Mouse (Mus musculus) midbrain, postnatal 0 days (tissue): ENCODE results near the gene Arel1. TPM values are rescaled to one million over a fixed set of nuclear protein-coding genes. Genes with fewer than 3 reads are reported as not detected.

Source experiments
- ATAC-seq: fragments of 200-750 bp; cut with Nextera tagmentation; 2 replicates; pipeline ENCODE4 v1.8.0; 2017; ENCODE audit warnings: moderate number of reproducible peaks, mild to moderate bottlenecking, moderate TSS enrichment, moderate library complexity; ENCODE audit not compliant: low FRiP score
- DNase-seq: peaks from one replicate; pipeline ENCODE4 v3.0.0-alpha.2; 2015; ENCODE audit warnings: low spot score
- H3K27ac ChIP-seq: fragments of 300-500 bp; sonication (generic); 2 replicates; pipeline ENCODE4 v1.5.1; 2014; ENCODE audit warnings: low read depth, mild to moderate bottlenecking, low read length, mixed read lengths
- H3K27me3 ChIP-seq: fragments of 300-500 bp; sonication (generic); 2 replicates; pipeline ENCODE4 v1.6.1; 2014; ENCODE audit warnings: low read length, control low read depth, mixed read lengths; ENCODE audit not compliant: insufficient read depth
- H3K36me3 ChIP-seq: fragments of 300-500 bp; sonication (generic); 2 replicates; pipeline ENCODE4 v1.6.1; 2014; ENCODE audit warnings: low read length, control low read depth, mixed read lengths; ENCODE audit not compliant: insufficient read depth
- H3K4me1 ChIP-seq: fragments of 300-500 bp; sonication (generic); 2 replicates; pipeline ENCODE4 v1.6.1; 2014; ENCODE audit warnings: mild to moderate bottlenecking, control low read depth, antibody characterized with exemption, low read length, mixed read lengths; ENCODE audit not compliant: insufficient read depth
- H3K4me2 ChIP-seq: fragments of 300-500 bp; sonication (generic); 2 replicates; pipeline ENCODE4 v1.6.1; 2014; ENCODE audit warnings: low read depth, mild to moderate bottlenecking, low read length, mixed read lengths; ENCODE audit not compliant: poor library complexity, severe bottlenecking
- H3K4me3 ChIP-seq: fragments of 300-500 bp; sonication (generic); 2 replicates; pipeline ENCODE4 v1.5.1; 2014; ENCODE audit warnings: low read depth, mild to moderate bottlenecking, low read length, moderate library complexity
- H3K9ac ChIP-seq: fragments of 300-500 bp; sonication (generic); replicated peaks from 2 replicates; pipeline ENCODE4 v1.6.1; 2014; ENCODE audit warnings: mild to moderate bottlenecking, low read length, moderate library complexity, mixed read lengths; ENCODE audit not compliant: poor library complexity, severe bottlenecking
- H3K9me3 ChIP-seq: fragments of 300-500 bp; sonication (generic); 2 replicates; pipeline ENCODE4 v1.6.1; 2016; ENCODE audit warnings: low read length, control low read depth
- CTCF ChIP-seq: IDR thresholded peaks from 2 replicates; pipeline ENCODE4 v1.5.1; 2016; ENCODE audit warnings: antibody characterized with exemption, mild to moderate bottlenecking
- WGBS: fragments of 180-500 bp; shearing (Covaris S2); extraction: QIAGEN DNeasy Blood & Tissue Kit; methylation state at CpG from one replicate; pipeline ENCODE4 v1.1.7; 2014; 5-methylcytosine and 5-hydroxymethylcytosine counted together
- polyA plus RNA-seq: library from polyadenylated mRNA; unstranded; fragments of >200 nt; fragmentation: Nextera tagmentation; extraction: Ambion mirVana; gene quantifications from 2 replicates; pipeline ENCODE4 v1.2.1, GENCODE M21; 2015
- total RNA-seq: library from RNA; depleted of rRNA; stranded (reverse); fragments of >200 nt; gene quantifications from 2 replicates; pipeline ENCODE4 v1.2.3, GENCODE M21; 2014; rRNA removed

Gene Arel1
- total and polyA plus RNA-seq, 2 experiments from 2014 or later = 31.7 to 104 TPM

DNA sequence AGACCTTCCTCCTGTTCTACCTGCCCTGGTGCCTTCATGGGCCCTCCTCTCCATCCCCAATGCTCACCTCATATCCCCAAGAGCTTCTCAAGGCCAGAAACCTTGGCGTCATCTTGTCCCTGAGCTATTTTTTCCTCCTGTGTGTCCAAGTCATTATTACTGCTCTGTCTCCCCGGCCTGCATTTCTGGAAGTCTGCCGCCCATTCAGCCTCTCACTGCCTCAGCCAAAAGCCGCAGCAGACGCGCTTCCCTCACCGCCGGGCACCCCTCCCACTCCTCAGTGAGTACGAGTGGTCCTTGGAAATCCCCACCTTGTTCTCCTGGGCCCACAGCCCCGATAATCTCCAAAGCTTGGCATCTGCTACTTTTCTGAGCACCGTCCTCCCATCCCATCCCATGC is 90.6 kb downstream of the Arel1 start:
- ATAC-seq = no peak

DNA sequence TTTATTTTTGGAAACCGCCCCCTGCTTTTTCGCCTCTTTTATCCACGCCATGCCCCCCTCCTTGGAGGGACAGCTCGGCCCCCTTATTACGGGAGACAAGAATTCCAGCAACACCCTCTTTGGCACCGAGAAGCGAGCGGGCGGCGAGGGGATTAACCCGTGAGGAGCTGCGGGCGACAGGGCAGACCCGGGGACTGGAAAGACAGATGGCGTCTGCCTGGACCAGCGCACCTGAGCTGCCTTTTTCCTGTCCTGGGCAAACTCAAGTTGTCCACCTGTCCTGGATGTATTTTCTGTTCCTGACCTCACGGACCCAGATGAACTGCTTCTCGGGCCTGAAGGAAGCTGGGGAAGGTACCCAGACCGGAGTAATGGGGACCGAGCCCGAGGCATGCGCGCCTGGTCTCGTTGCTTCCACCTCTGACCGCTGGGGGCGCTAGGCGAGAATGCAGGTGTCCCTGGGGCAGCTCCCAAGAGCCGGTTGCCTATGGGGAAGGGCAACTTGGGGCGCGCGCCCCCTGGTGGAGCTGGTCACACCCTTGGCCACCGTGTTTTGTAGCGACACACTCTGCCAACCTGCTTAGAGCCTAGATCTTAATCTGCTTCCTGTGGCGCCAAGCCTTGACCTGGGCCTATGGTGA is 94.1 kb downstream of the Arel1 start, which contains the start of gene Ltbp2:
Ltbp2 (minus strand) TSS at position 52 of the 641 bp plus-strand sequence.
- peaks cover 55% of the 10 kb centered on the region for H3K27me3 ChIP-seq
- ATAC-seq = no peak
- 3% methylated on average over 34 of the region's 34 CpGs for WGBS

More for the DNA sequence above, 90.6 kb downstream of the Arel1 start:
- WGBS = 50% methylated on average over 11 of the region's 11 CpGs
- Histone ChIP-seq H3K4me2 (no peak overlapping the region), H3K9ac (no peak overlapping the region), H3K4me1 (no peaks in the 10 kb centered on the region), H3K9me3 (no peaks in the 10 kb centered on the region), H3K36me3 (no peaks in the 10 kb centered on the region), H3K4me3 (no peak overlapping the region), H3K27ac (no peak overlapping the region), H3K27me3 (peaks cover 40% of the 10 kb centered on the region)
- no peak for TF ChIP-seq CTCF
- DNase-seq = peak; percentile 48

DNA sequence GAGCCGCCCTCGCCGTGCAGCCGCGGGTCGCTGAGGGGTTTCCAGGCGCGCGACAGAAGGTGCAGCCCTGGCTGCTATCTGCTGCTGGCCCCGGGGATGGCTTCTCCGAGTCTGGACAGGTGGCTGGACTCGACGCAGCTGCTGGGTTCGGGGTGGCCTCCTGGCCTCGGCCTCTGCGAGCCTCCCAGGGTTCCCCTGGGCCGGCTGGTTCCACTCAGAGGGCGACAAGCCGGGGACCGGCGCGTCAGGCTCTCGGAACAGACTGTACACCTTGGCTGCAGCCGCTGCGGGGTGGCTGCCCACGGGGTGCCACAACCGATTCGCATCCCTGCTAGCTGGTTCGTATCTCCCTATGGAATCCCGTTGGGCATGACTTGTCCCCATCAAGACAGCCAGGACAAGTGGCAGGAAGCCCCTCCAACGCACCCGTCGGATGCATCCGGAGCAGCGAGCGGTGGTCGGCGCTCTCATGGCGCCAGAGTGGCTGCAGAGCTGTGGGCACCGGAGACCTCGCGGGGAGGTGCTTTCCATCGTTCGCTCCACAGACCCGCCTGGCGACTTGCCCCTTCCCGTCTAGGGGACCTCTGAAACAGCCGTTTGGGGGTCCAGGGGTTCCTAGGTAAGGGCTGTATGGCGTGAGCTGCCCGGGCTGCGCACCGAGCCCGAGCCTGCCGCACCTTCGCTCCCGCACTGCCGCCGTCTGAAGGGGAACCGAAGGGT is 94.8 kb downstream of the Arel1 start:
- no peak overlapping the region for H3K9ac ChIP-seq
- ATAC-seq (no peak), DNase-seq (no peak)
- H3K4me2 ChIP-seq = peak overlapping the region; percentile 40
- no peaks in the 10 kb centered on the region for H3K36me3 ChIP-seq
- no peaks in the 10 kb centered on the region for H3K9me3 ChIP-seq
- H3K27ac ChIP-seq = no peak overlapping the region
- H3K4me3 ChIP-seq = peak overlapping the region; percentile 18
- no peaks in the 10 kb centered on the region for H3K4me1 ChIP-seq
- WGBS = 3% methylated on average over 55 of the region's 59 CpGs
- TF ChIP-seq CTCF = no peak
- peaks cover 55% of the 10 kb centered on the region for H3K27me3 ChIP-seq

More for the DNA sequence above, 94.1 kb downstream of the Arel1 start, which contains the start of gene Ltbp2:
- Histone ChIP-seq H3K4me3 (peak within 1 kb of the TSS; percentile 18), H3K4me2 (peak within 1 kb of the TSS; percentile 40), H3K36me3 (no peaks in the 10 kb centered on the region), H3K9ac (no peak within 1 kb of the TSS), H3K9me3 (no peaks in the 10 kb centered on the region), H3K27ac (no peak within 1 kb of the TSS), H3K4me1 (no peaks in the 10 kb centered on the region)
- DNase-seq = peak; percentile 63
- TF ChIP-seq CTCF = peak; percentile 79

DNA sequence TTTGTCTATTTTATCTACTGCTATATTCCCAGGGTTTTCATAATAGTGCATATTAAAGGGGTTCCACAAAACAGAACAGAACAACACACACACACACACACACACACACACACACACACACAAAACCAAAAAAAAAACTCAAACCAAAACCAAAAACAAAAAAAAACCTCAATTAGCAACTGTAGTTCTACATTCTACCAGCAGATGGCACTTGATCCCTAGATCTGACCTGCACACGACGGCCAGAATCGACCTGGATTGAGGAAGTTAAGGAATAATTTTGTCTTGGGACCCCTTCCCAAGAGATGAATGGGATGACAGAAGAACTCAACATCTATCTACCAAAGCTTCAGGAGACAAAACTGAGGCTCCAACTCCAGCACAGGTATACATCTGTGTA is 97.3 kb downstream of the Arel1 start:
- Histone ChIP-seq H3K9ac (no peak overlapping the region), H3K4me2 (no peak overlapping the region), H3K9me3 (no peaks in the 10 kb centered on the region), H3K4me3 (no peak overlapping the region), H3K4me1 (no peaks in the 10 kb centered on the region), H3K27ac (no peak overlapping the region), H3K27me3 (peaks cover 47% of the 10 kb centered on the region), H3K36me3 (no peaks in the 10 kb centered on the region)
- peak; percentile 66 for DNase-seq
- peak; percentile 83 for TF ChIP-seq CTCF
- WGBS = 3% methylated on average over 3 of the region's 3 CpGs
- ATAC-seq = no peak

DNA sequence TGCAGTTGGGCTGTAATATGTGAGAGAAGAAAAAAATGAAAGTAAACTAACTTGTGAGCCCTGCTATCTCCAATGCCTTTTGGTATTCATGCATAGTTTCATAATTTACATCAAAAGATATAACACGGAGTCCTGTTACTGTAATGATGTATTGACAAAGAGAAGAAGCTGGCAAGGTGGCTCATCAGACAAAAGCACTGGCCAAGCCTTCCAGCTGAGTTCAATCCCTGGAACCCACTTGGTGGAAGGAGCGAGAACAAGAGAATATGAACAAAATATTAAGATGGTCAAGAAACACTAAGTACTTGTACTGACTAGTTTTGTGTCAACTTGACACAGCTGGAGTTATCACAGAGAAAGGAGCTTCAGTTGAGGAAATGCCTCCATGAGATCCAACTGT is 98.4 kb downstream of the Arel1 start:
- H3K27me3 ChIP-seq = peaks cover 37% of the 10 kb centered on the region
- TF ChIP-seq CTCF = no peak
- no peak overlapping the region for H3K4me3 ChIP-seq
- H3K9me3 ChIP-seq = no peaks in the 10 kb centered on the region
- H3K36me3 ChIP-seq = no peaks in the 10 kb centered on the region
- no peak overlapping the region for H3K27ac ChIP-seq
- H3K4me1 ChIP-seq = no peaks in the 10 kb centered on the region
- no peak overlapping the region for H3K4me2 ChIP-seq
- no peak overlapping the region for H3K9ac ChIP-seq
- WGBS = 69% methylated on average over 2 of the region's 2 CpGs
- DNase-seq (no peak), ATAC-seq (no peak)

Other genes with a start within 250 kb of the Arel1 start
- gene Npc2, start 197.7 kb downstream of the Arel1 start, total RNA-seq = 39.8 and 42.5 TPM in 2 replicates
- gene Npc2, start 197.7 kb downstream of the Arel1 start, polyA plus RNA-seq = 43.9 and 44.8 TPM in 2 replicates
- 58.8 and 63.7 TPM in 2 replicates for gene Isca2, start 197.6 kb downstream of the Arel1 start, total RNA-seq
- 119 and 127 TPM in 2 replicates for gene Isca2, start 197.6 kb downstream of the Arel1 start, polyA plus RNA-seq
- 0.28 and 4.0 TPM in 2 replicates for gene Ltbp2, start 94.4 kb downstream of the Arel1 start, total RNA-seq
- 0.10 and 0.14 TPM in 2 replicates for gene Ltbp2, start 94.4 kb downstream of the Arel1 start, polyA plus RNA-seq
- gene Fcf1, start within 50 bp of the Arel1 start, total RNA-seq = 17.9 and 28.6 TPM in 2 replicates
- gene Fcf1, start within 50 bp of the Arel1 start, polyA plus RNA-seq = 62.9 and 64.3 TPM in 2 replicates
- gene Ylpm1, start 25.4 kb upstream of the Arel1 start, total RNA-seq = 43.2 and 70.1 TPM in 2 replicates
- 23.0 and 29.2 TPM in 2 replicates for gene Ylpm1, start 25.4 kb upstream of the Arel1 start, polyA plus RNA-seq
- 1.2 and 1.4 TPM in 2 replicates for gene Prox2, start 139.9 kb upstream of the Arel1 start, total RNA-seq
- gene Prox2, start 139.9 kb upstream of the Arel1 start, polyA plus RNA-seq = 0.86 and 1.4 TPM in 2 replicates
- gene Dlst, start 139.9 kb upstream of the Arel1 start, total RNA-seq = 115 and 118 TPM in 2 replicates
- 92.5 and 99.6 TPM in 2 replicates for gene Dlst, start 139.9 kb upstream of the Arel1 start, polyA plus RNA-seq
- 47.2 and 48.6 TPM in 2 replicates for gene Rps6kl1, start 180.4 kb upstream of the Arel1 start, total RNA-seq
- gene Rps6kl1, start 180.4 kb upstream of the Arel1 start, polyA plus RNA-seq = 35.0 and 37.1 TPM in 2 replicates
- 3.4 and 6.0 TPM in 2 replicates for gene Pgf, start 206.9 kb upstream of the Arel1 start, total RNA-seq
- 9.1 and 9.4 TPM in 2 replicates for gene Pgf, start 206.9 kb upstream of the Arel1 start, polyA plus RNA-seq
- gene Eif2b2, start 248.6 kb upstream of the Arel1 start, total RNA-seq = 43.1 and 65.3 TPM in 2 replicates
- gene Eif2b2, start 248.6 kb upstream of the Arel1 start, polyA plus RNA-seq = 79.5 and 82.5 TPM in 2 replicates